Mouse (Mus musculus) embryo, embryonic 11.5 days (tissue): ENCODE results near the gene Pigv.
"Not testable (repeated sequence)": the region's sequence is repeated elsewhere in the genome, so short reads cannot be mapped to it uniquely, and the experiment has no call there.

Experiments used
- DNase-seq: peaks from one replicate; pipeline ENCODE4 v3.0.0-alpha.2; 2012; ENCODE audit warnings: low read depth, low spot score

Gene Pigv

DNA sequence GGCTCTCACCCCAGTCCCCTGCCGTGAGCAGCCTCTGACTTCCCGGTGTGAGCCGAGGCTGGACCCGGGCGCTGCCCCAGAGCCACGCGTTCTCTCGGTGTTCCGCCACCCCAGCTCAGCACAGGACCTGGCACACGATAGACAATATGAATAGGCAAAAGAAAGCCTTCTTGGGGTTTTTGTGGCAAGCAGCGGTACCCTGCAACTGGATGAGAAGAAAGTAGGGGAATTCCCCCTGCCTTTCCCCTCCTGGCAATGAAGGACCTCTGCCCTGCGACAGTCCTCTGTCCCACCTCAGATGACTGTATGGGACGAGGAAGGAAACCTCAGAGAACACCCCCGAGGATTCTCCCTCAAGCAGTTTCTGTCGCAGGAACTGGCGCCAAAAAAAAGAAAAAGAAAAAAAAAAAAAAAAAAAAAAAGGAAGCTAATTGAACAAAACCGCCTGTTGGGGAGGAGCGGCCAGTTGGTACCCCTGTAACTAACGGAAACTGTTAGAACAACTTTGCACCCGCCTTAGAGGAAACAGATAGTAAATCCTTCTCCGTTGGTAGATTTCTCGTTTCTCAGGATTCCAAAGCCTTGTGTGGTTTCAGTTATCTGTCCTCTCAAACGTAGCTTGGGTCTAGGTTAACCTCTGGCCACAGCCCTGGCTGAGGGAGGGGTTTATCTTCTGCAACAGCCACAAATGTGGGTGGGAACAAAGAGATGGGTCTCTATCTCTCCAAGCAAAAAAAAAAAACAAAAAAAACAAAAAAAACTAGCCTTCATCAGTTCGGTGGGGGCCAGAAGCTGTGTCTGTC is 599 bp upstream of the Pigv start:
- no peak for DNase-seq

DNA sequence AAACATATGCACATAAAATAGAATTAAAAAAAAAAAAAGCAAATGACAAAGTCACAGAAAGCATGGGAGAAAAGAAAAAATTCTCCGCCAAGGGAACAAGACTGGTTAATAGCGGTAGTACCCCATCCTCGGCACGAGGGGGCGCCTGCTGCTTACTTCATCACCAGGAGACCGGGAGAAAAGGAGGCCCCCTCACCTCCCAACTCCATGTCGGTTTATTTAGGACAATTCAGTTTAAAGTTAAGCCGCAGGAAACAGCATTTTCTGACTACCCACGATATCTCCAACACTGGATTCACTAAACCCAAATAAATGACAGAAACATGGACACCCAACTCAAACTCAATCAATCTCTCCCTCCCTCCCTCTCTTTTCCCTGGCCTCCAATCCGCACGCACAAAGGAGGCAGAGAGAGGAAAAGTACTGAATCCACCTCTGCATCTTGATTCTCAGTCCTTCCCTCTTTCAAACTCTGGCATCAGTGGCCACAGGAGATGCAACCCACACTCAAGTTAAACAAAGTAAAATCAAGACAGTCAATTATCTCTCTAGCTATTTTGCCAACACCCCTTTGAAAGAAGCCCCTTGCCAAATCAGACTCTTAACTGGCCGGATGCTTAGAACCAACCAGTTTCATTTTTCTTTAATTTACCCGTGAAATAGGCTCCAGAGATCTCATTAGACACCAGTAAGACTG is 1.1 kb downstream of the Pigv start:
- peak; percentile 67 for DNase-seq

DNA sequence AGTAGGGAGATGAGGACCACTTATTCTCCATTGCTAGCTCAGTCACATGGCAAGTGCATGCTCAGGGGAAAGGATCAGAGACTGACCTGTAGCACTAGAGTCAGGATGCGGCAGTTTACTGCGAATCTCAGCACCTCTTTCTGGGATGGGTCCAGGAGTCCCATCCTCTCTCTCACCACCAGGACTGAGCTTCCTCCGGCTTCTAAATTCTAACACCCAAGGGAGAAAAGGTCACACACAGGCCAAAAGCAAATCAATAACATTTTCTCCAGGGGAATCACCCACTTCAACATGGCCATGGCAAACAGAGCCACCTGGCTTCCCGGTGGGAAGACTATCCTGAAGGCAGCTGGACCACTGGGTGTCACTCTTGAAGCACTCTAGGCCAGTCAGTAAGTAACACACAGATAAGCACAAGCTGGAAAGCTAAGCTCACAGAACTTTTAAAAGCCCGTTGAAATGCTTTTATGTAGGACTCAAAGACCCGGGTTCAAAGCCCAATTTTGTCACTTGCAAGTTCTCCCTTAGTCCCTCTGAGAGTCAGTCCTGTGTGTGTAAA is 2.7 kb downstream of the Pigv start:
- no peak for DNase-seq

DNA sequence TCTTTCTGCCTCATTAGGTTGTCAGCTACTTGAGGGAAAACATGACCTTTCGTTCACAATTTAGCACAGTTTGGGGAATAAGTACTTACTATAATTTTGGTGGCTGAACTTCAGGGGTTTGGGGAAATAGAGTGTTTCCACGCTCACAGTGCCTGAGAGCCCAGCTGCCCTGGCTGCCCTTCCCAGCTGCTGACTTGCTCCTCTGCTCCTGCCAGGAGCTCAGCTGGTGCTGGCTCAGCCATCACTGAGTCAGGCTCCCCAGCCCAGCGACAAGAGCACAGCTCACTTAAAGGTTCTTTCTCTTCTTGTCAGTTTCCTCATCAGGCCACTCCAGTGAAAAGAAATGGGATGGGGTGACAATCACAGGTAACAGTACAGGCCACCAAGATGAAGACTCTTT is 3.9 kb downstream of the Pigv start:
- no peak for DNase-seq

DNA sequence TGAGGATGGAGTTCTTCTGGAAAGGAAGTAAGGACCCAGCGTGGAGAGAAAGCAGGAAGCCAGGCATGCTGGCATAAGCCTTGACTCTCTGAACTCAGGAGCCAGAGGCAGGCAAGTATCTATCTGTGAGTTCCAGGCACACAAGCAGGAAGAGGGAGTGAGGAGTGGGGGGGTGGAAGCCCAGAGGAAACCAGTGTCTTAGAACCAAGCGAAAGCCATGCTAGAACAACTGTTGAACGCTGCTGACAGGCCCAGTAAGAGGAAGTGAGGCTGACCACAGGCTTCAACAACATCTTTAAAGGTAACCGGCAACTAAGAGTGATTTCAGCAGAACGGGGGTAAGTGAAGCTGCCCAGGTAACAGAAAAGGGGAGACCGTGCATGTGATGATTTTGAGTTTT is 6.2 kb downstream of the Pigv start:
- no peak for DNase-seq

DNA sequence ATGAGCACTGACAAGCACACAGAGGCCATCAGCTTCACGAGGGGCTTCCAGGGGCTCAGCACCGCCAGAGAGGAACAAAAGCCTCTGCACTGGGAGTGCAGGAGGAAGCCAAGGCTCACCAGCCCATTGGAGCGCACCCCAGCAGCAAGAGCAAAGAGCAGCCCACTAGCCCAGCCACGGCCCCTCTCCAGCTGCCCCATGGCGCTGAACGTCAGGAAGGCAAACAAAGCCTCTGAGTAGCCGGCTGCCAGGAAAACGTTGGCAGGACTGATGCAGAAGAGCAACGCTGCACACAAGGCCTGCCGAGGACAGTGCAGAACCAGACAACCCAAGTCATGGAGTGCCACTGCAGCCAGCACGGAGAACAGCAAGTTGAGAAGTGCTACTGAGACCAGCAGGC is 7.3 kb downstream of the Pigv start:
- DNase-seq: no peak

DNA sequence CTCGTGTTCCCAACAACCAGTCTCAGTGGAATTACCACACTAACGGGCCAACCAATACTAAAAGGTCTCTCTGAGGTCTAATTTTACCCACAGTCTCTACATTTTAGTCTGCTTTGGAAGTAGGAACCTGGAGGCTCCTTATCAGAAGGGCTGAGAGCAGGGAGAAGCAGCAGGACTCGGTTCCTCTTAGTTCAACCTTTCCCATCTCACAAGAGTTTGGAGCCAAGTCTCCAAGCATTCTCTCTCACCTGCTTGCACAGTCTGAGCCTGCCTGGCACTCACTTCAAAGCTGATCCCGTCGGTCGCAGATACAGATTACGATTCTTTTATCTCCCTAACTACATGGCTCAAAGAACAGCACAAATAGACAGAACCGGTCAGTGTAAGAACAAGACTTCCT is 9.5 kb downstream of the Pigv start:
- no peak for DNase-seq

DNA sequence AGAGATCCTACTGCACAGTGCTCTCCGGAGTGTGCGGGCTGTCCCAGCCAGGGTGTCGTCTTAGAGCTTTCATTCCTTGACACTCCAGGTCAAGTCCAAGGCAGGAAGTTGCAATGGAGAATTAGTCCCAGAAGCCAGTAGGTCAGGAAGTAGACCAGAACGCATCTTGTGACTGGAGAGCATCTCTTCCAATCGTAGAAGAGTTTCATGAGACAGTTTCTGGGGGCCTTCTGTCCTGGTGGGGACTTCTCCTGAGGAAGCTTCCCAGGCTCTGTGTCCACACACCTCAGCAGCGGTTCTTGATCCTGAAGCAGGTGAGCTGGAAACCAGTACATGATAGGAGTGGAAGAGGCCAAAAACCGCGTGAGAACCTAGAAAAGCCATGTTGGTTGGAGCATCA is 10.0 kb downstream of the Pigv start:
- DNase-seq: no peak

DNA sequence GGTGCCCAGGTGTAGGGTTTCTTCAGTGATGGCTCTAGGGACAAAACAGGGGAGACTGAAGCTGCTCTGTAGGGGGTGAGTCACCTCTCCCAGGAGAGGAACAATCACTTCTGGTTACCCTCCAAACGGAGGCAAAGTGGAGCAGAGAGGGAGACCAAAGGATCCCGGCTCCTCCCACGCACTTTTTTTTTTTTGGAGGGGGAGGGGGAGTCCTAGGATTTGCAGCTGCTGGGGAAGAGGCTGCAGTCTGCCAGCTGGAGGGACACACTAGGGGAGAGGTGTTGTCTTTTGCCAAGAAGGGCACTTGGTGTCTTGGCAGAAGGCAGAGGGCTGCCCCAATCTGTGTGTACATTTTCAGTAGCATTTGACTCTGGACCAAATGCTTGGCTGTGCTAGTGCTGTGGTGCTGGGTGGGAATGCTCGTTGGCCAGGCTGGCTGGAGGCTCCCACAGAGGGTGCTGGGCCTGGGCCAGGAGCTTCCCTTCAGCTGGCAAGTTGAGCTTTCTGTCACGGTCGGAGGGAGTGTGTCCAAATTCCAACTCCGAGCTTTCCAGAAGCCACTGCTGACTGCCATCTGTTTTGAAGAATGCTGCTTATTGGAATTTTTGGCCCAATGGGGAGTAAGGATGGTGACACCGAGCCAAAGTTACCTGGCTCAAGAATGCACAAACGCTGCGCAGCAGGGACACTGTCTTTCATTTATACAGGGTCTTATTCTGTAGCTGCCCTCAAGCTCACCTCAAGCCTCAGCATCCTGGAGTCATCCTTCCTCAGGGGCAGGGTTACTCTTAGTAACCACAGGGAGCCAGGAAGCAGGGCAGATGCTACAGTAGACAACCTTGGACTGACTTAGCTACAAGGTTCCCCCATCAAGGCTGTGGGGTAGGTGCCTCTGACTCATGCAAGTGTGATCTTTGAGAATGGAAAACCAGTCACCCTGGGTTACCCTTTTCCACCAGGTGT is 12.0 kb downstream of the Pigv start:
- no peak for DNase-seq

DNA sequence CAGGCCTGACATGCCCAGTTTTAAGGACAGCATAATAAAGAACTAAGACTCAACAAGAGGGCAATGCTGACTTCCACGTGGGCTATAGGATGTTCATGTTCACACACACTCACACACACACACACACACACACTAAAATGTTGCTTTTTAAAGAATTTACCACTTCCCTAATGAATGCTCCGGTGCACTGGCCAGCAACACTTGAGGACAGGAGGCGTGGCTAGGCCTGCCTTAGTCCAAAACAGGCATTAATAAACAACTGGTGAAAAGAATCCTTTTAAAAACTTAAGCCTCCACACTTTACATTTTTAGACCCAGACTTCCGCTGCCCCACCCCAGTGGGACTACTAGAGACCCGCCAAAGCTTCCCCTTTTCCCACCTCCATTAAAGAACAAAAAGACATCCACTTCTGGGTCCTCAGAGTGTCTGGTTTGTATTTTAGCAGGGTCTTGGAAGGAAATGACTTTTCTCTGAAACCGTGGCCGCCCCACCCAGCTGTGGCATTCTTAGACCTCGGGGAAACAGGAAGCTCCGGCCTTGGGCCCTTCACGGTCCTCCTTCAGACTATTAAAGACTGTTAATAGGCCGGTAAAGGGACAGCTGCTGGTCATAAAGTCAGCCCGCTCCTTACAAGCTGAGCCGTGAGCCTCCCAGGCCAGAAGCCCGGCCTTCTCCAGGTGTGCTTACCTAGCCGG is 12.8 kb downstream of the Pigv start:
- DNase-seq: no peak

DNA sequence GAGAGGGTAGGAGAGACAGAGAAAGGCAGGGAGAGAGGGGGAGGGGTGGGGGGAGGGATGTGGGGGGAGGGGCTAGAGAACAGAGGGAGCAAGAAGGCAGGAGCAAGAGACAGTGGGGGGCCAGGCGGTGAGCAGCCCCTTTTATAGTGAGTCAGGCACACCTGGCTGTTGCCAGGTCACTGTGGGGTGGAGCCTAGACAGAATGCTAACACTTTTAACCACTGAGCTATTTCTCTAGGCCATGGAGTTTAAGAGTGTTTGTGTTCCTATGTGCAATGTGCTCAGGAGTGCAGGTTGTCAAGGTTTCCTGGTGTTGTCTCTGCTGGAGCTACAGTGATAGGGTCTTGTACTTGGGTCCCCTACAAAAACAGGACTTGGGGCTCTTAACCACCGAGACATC is 13.7 kb downstream of the Pigv start:
- no peak for DNase-seq

DNA sequence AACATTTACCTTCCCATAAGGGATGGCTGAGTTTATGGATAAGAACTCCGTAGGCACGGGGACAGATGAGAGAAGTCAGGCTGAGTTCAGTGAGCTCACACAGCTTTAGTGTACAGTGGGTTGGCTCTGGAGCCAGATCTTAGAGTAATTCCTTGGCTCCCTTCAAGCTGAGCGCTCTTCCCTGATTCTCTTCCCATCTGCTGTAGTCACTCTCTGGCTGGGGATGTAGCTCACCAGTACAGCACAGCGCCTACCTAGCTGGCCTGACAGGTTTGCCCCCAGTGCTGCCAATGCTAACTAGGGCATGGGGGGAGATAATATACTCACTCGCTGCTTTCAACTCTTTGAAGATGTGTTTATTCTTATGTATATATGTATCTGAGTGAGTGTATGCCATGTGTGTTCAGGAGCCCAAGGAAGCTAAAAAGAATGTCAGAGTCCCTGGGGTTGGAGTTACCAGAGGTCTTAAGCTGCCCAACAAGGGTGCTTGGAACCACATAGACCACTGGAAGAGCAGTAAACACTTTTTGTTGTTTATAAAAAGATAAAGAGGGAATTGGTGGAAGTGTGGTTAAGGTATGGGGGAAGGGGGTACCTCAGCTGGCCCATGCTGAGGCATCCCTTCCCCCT is 14.5 kb downstream of the Pigv start:
- DNase-seq: no peak

DNA sequence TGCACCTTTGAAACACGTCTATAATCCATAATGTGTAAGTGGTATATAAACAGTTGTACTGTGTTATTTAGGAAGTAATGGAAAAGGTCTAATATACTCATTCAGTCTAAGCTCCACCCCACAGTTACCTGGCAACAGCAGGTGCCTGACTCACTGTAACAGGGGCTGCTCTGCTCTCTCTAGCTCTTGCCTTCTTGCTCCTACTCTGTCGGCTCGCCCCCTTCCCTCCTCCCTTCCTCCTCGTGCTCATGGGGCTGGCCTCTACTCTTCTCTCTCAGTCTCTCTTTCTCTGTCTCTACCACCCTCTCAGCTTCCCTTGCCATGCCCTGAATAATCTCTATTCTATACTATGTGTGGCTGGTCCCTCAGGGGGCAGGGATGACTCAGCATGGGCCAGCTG is 15.4 kb downstream of the Pigv start:
- DNase-seq: no peak

DNA sequence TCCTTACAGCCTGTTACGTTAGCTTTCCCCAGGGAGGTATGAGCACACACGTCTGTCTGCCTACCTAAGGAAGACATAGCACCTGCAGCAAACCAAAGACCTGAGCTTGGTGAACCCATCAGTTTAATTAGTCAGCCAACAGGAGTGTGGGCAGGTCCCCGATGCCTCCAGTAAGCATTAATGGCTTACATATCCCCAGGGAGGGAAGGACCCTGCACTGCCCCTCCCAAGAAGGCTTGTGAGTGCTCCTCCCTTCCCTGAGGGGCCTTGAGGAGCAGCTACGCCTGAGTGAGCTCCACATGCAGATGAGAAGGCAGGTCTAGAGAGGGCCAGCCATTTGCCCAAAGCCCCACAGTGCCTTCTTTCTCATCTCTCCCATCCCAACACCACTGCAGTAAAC is 16.2 kb downstream of the Pigv start:
- no peak for DNase-seq

DNA sequence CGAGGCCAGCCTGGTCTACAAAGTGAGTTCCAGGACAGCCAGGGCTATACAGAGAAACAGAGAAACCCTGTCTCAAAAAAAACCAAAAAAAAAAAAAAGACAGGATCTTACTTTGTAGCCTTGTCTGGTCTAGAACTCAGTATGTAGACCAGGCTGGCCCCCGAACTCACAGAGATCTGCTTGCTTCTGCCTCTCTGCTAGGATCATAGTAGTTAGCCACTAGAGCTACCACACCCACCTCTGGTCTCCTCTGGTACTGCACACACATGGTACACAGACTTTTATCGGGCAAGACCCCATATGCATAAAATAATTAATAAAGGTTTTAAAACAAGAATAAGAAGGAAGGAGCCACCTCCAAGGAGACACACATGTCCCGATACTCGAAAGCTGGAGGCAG is 18.4 kb downstream of the Pigv start:
- DNase-seq: not testable (repeated sequence)

DNA sequence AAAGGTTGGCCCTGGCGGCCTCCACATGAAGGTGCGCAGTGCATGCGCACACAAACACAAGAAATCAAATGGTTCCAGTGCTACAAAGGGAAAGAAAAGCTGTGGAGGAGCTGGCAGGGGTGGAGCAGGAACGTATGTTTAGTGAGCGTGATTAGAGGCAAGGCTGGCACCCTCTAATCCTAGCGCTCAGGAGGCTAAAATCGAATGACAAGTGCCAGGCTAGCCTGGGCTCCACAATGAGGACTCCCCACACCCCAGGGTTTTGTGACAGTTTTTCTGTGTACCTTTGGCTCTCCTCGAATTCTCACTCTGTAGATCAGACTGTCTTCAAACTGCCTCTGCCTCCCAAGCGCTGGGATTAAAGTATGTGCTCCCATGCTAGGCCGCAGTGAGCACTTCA is 19.7 kb downstream of the Pigv start:
- no peak for DNase-seq

DNA sequence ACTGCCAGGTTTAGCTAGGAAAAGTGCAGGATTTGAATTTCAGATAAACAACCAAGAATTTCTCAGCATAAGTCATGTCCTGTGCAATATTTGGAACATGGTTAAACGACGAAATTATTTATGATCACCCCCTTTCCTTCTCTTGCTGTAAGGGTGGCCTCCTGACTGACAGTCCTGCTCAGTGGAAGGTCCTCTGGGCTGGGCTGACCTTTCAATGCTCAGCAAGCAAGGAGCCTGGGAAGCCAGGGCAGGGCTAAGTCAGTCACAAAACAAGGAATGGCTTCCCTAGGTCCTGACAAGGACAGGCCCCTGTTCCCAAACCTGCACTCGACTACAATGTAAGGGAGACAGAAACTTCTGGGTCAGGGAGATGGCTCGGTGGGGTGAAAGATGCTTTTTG is 20.5 kb downstream of the Pigv start:
- DNase-seq: no peak

DNA sequence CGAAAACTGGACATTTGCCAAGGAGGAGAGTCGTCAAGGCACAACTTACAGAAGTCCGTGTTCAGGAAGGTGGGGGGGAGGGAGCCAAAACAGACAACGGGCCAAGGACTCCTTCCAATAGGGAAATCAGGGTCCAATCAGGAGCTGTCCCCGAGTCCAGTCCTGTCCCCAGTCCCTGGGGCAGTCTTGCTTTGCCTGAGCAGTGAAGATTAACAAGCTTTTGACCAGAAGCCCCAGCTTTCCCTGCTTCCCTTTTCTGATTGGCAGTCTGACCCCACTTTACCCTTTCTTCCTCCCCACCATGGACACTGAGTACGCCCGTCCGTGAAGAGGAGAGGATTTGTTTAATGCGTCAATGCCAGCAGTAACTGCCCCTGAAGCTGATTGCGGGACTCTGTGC is 21.0 kb downstream of the Pigv start:
- no peak for DNase-seq

DNA sequence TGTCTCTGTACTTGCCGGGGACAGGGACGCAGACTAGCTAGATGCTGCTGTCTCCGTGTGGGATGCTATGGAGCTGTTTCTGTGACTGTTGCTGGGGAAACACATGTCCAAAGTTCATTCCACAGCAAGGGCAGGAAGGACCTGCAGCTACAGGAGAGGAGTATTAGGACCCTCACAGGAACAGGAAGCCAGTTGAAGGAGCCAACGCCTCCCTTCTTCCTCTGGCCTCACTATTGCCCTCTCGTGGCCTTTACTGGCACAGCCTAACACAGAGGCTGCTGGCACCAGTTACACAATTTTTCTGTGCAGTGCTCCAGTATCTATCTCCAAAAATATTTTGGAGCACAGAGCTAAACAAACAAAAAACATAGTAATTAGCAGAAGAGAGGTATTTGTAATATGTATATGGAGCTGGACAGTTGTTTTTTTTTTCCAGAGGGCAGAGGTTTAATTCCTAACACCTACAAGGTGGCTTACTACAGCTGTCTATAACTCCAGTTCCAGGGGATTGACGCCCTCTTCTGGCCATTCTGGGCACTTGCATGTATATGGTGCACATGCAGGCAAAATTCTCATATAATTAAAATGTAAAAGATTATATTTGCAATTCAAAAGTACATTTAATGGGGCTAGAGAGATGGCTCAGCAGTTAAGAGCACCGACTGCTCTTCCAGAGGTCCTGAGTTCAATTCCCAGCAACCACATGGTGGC is 22.3 kb downstream of the Pigv start, which contains the start of gene Zdhhc18:
Zdhhc18 (minus strand) TSS at position 166 of the 711 bp plus-strand sequence.
- DNase-seq: no peak

DNA sequence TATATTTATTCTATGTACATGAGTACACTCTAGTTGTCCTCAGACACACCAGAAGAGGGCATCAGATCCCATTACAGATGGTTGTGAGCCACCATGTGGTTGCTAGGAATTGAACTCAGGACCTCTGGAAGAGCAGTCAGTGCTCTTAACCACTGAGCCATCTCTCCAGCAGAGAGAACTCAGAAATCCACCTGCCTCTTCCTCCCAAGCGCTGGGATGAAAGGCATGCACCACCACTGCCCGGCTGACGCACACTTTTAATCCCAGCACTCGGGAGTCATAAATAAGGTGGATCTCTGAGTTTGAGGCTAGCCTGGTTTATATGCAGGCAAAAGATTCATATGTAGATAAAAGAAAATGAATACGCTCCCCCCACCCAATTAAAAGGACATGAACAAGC is 23.0 kb downstream of the Pigv start:
- not testable (repeated sequence) for DNase-seq
